Mouse (Mus musculus) forebrain, postnatal 0 days (tissue): ENCODE results near the gene Tns3. TPM values are rescaled to one million over a fixed set of nuclear protein-coding genes. Genes with fewer than 3 reads are reported as not detected.

Experiments
- ATAC-seq: fragments of 200-750 bp; cut with Nextera tagmentation; 2 replicates; pipeline ENCODE4 v1.8.0; 2017; ENCODE audit warnings: mild to moderate bottlenecking, moderate library complexity
- DNase-seq: peaks from one replicate; pipeline ENCODE4 v3.0.0-alpha.2; 2015
- H3K27ac ChIP-seq: fragments of 300-500 bp; sonication (generic); 2 replicates; pipeline ENCODE4 v1.5.1; 2014; ENCODE audit warnings: low read depth, mild to moderate bottlenecking, antibody characterized with exemption, low read length, moderate library complexity, mixed read lengths
- H3K27me3 ChIP-seq: fragments of 300-500 bp; sonication (generic); 2 replicates; pipeline ENCODE4 v1.6.1; 2014; ENCODE audit warnings: mild to moderate bottlenecking, low read length, mixed read lengths; ENCODE audit not compliant: insufficient read depth
- H3K36me3 ChIP-seq: fragments of 300-500 bp; sonication (generic); 2 replicates; pipeline ENCODE4 v1.6.1; 2014; ENCODE audit warnings: mild to moderate bottlenecking, moderate library complexity; ENCODE audit not compliant: insufficient read depth
- H3K4me1 ChIP-seq: fragments of 300-500 bp; sonication (generic); 2 replicates; pipeline ENCODE4 v1.6.1; 2014; ENCODE audit warnings: antibody characterized with exemption; ENCODE audit not compliant: insufficient read depth
- H3K4me2 ChIP-seq: fragments of 300-500 bp; sonication (generic); 2 replicates; pipeline ENCODE4 v1.6.1; 2014; ENCODE audit warnings: low read depth, mild to moderate bottlenecking, moderate library complexity
- H3K4me3 ChIP-seq: fragments of 300-500 bp; sonication (generic); 2 replicates; pipeline ENCODE4 v1.5.1; 2014; ENCODE audit warnings: low read depth, low read length, mixed read lengths
- H3K9ac ChIP-seq: fragments of 300-500 bp; sonication (generic); 2 replicates; pipeline ENCODE4 v1.6.1; 2014; ENCODE audit warnings: mild to moderate bottlenecking
- H3K9me3 ChIP-seq: fragments of 300-500 bp; sonication (generic); 2 replicates; pipeline ENCODE4 v1.6.1; 2016; ENCODE audit warnings: low read length
- CTCF ChIP-seq: sonication (generic); IDR thresholded peaks from 2 replicates; pipeline ENCODE4 v1.5.1; 2016; ENCODE audit warnings: antibody characterized with exemption, control low read depth, low read depth
- WGBS: fragments of 180-500 bp; shearing (Covaris S2); extraction: QIAGEN DNeasy Blood & Tissue Kit; methylation state at CpG from one replicate; pipeline ENCODE4 v1.1.7; 2014; 5-methylcytosine and 5-hydroxymethylcytosine counted together
- polyA plus RNA-seq: library from polyadenylated mRNA; unstranded; fragments of >200 nt; fragmentation: Nextera tagmentation; extraction: Ambion mirVana; gene quantifications from 2 replicates; pipeline ENCODE4 v1.2.1, GENCODE M21; 2015
- total RNA-seq: library from RNA; depleted of rRNA; stranded (reverse); fragments of >200 nt; gene quantifications from 2 replicates; pipeline ENCODE4 v1.2.3, GENCODE M21; 2014

Gene Tns3
- total and polyA plus RNA-seq, 2 experiments from 2014 or later: 6.2 to 26.5 TPM

GRCm38 (mm10) chr11:8671698-8672097 is 7.4 kb upstream of the Tns3 start:
- TF ChIP-seq CTCF: no peak
- no peak overlapping the region for H3K9ac ChIP-seq
- DNase-seq (no peak), ATAC-seq (no peak)
- no peaks in the 10 kb centered on the region for H3K36me3 ChIP-seq
- H3K9me3 ChIP-seq: no peaks in the 10 kb centered on the region
- WGBS: 86% methylated on average over 4 of the region's 4 CpGs
- H3K27me3 ChIP-seq: no peaks in the 10 kb centered on the region
- no peak overlapping the region for H3K4me2 ChIP-seq
- no peak overlapping the region for H3K27ac ChIP-seq
- H3K4me3 ChIP-seq: no peak overlapping the region
- no peaks in the 10 kb centered on the region for H3K4me1 ChIP-seq

GRCm38 (mm10) chr11:8669138-8669537 is 4.8 kb upstream of the Tns3 start:
- DNase-seq (no peak), ATAC-seq (no peak)
- Histone ChIP-seq H3K36me3 (no peaks in the 10 kb centered on the region), H3K4me3 (no peak overlapping the region), H3K4me2 (no peak overlapping the region), H3K9ac (no peak overlapping the region), H3K27me3 (no peaks in the 10 kb centered on the region), H3K4me1 (no peaks in the 10 kb centered on the region), H3K27ac (no peak overlapping the region), H3K9me3 (no peaks in the 10 kb centered on the region)
- 88% methylated on average over 2 of the region's 2 CpGs for WGBS
- TF ChIP-seq CTCF: no peak

- no peak overlapping the region for H3K27ac ChIP-seq
- TF ChIP-seq CTCF: no peak
- 45% methylated on average over 5 of the region's 5 CpGs for WGBS
- DNase-seq (no peak), ATAC-seq (no peak)
- peak overlapping the region; percentile 100 for H3K4me2 ChIP-seq
- H3K27me3 ChIP-seq: no peaks in the 10 kb centered on the region; the same call in 1 of the 2 replicates
- H3K4me1 ChIP-seq: no peaks in the 10 kb centered on the region
- no peaks in the 10 kb centered on the region for H3K36me3 ChIP-seq
- H3K9ac ChIP-seq: peak overlapping the region; percentile 63
- peak overlapping the region; percentile 59 for H3K4me3 ChIP-seq
- no peaks in the 10 kb centered on the region for H3K9me3 ChIP-seq
These were observed 462 bp upstream of the Tns3 start for GRCm38 (mm10) chr11:8664797-8665196.

- Histone ChIP-seq H3K9ac (peak overlapping the region; percentile 63), H3K4me3 (peak overlapping the region; percentile 59), H3K4me1 (no peaks in the 10 kb centered on the region), H3K27ac (peak overlapping the region; percentile 57; the same call in 1 of the 2 replicates), H3K9me3 (no peaks in the 10 kb centered on the region), H3K36me3 (no peaks in the 10 kb centered on the region), H3K4me2 (peak overlapping the region; percentile 100), H3K27me3 (no peaks in the 10 kb centered on the region; the same call in 1 of the 2 replicates)
- DNase-seq: peak; percentile 46
- WGBS: 1% methylated on average over 52 of the region's 52 CpGs
- 0 out of 2 replicates have a peak, but pooled peaks have one; percentile 10 for TF ChIP-seq CTCF
- ATAC-seq: peak; percentile 76
These were observed 617 bp downstream of the Tns3 start for GRCm38 (mm10) chr11:8663444-8664392.

- Histone ChIP-seq H3K9ac (no peak overlapping the region), H3K4me2 (peak overlapping the region; percentile 100), H3K27me3 (no peaks in the 10 kb centered on the region; the same call in 1 of the 2 replicates), H3K4me3 (no peak overlapping the region), H3K4me1 (no peaks in the 10 kb centered on the region), H3K36me3 (no peaks in the 10 kb centered on the region), H3K27ac (no peak overlapping the region), H3K9me3 (no peaks in the 10 kb centered on the region)
- WGBS: 27% methylated on average over 4 of the region's 4 CpGs
- ATAC-seq (no peak), DNase-seq (no peak)
- no peak for TF ChIP-seq CTCF
These were observed 1.5 kb downstream of the Tns3 start for GRCm38 (mm10) chr11:8662706-8663429.

GRCm38 (mm10) chr11:8660951-8661350 is 3.4 kb downstream of the Tns3 start:
- DNase-seq (no peak), ATAC-seq (no peak)
- no peak overlapping the region for H3K9ac ChIP-seq
- no peak for TF ChIP-seq CTCF
- no peak overlapping the region for H3K4me3 ChIP-seq
- 77% methylated on average over 4 of the region's 4 CpGs for WGBS
- H3K27ac ChIP-seq: no peak overlapping the region
- H3K4me2 ChIP-seq: no peak overlapping the region
- H3K36me3 ChIP-seq: no peaks in the 10 kb centered on the region
- no peaks in the 10 kb centered on the region for H3K9me3 ChIP-seq
- H3K4me1 ChIP-seq: no peaks in the 10 kb centered on the region
- no peaks in the 10 kb centered on the region; the same call in 1 of the 2 replicates for H3K27me3 ChIP-seq
